Comparison of ENCODE assay signal across 8 mouse cellular contexts in genomic region chr10:78279210-78279609, GRCm38 (mm10). TPM values are rescaled to one million over a fixed set of nuclear protein-coding genes. Genes with fewer than 3 reads are reported as not detected.
DNase-seq lines count a peak whose midpoint lies in the region; ATAC-seq and TF ChIP-seq lines count a peak whose summit lies in the region.

No protein-coding gene starts in this region.

- no peaks in the 10 kb centered on the region for H3K9me3 ChIP-seq in forebrain, postnatal 0 days (ENCODE audit: low read length)
- H3K9me3 ChIP-seq in limb, embryonic 13.5 days: no peaks in the 10 kb centered on the region
- H3K9me3 ChIP-seq in midbrain, embryonic 15.5 days: no peaks in the 10 kb centered on the region
- no peaks in the 10 kb centered on the region for H3K9me3 ChIP-seq in stomach, embryonic 16.5 days (replicated peaks; ENCODE audit: control insufficient read depth, low read length)

- WGBS in heart, adult 2 months: 55% methylated on average over 8 of the region's 8 CpGs
- 42% methylated on average over 8 of the region's 8 CpGs for WGBS in forebrain, postnatal 0 days
- 47% methylated on average over 8 of the region's 8 CpGs for WGBS in limb, embryonic 13.5 days
- 40% methylated on average over 8 of the region's 8 CpGs for WGBS in midbrain, embryonic 15.5 days
- 56% methylated on average over 8 of the region's 8 CpGs for WGBS in stomach, embryonic 16.5 days

- intact Hi-C loops in heart, adult 2 months (cut with DNase I): loop anchor here (1.0 to 2.0 kb wide), 5 partner anchors 18 to 117 kb away; no protein-coding TSS in a partner anchor
- intact Hi-C loops in heart, postnatal 25 days (cut with DNase I): loop anchor here (1.0 kb wide), 1 partner anchor 113 kb away; no protein-coding TSS in a partner anchor

- H3K9ac ChIP-seq in heart, adult 2 months (ENCODE audit: low read depth, low read length): no peak overlapping the region
- H3K9ac ChIP-seq in forebrain, postnatal 0 days: no peak overlapping the region
- no peak overlapping the region for H3K9ac ChIP-seq in limb, embryonic 13.5 days
- no peak overlapping the region for H3K9ac ChIP-seq in midbrain, embryonic 15.5 days
- H3K9ac ChIP-seq in stomach, embryonic 16.5 days (ENCODE audit: low read length): no peak overlapping the region

- H3K27ac ChIP-seq in heart, adult 2 months: no peak overlapping the region
- H3K27ac ChIP-seq in forebrain, postnatal 0 days (ENCODE audit: low read depth, low read length): no peak overlapping the region
- H3K27ac ChIP-seq in limb, embryonic 13.5 days: no peak overlapping the region
- no peak overlapping the region for H3K27ac ChIP-seq in midbrain, embryonic 15.5 days
- H3K27ac ChIP-seq in stomach, embryonic 16.5 days (ENCODE audit: low read length): no peak overlapping the region

- no peaks in the 10 kb centered on the region for H3K4me1 ChIP-seq in heart, adult 2 months (ENCODE audit: control insufficient read depth, insufficient read depth, low read length)
- no peaks in the 10 kb centered on the region for H3K4me1 ChIP-seq in forebrain, postnatal 0 days (ENCODE audit: insufficient read depth)
- no peaks in the 10 kb centered on the region for H3K4me1 ChIP-seq in limb, embryonic 13.5 days
- no peaks in the 10 kb centered on the region for H3K4me1 ChIP-seq in midbrain, embryonic 15.5 days
- no peaks in the 10 kb centered on the region for H3K4me1 ChIP-seq in stomach, embryonic 16.5 days (ENCODE audit: control insufficient read depth, insufficient read depth, low read length)

- peak; percentile 75 for ATAC-seq in forebrain, postnatal 0 days
- peak; percentile 60; the same call in 1 of the 2 replicates for ATAC-seq in limb, embryonic 13.5 days (ENCODE audit: low FRiP score, low read depth)
- ATAC-seq in midbrain, embryonic 15.5 days (replicated peaks): peak; percentile 65
- ATAC-seq in stomach, embryonic 16.5 days (ENCODE audit: insufficient read depth, low FRiP score): peak; percentile 61; the same call in 1 of the 2 replicates

- no peak for TF ChIP-seq EP300 in heart, adult 2 months (IDR thresholded peaks at IDR 0.05; ENCODE audit: insufficient read depth, low read depth, low read length)

- TF ChIP-seq CTCF in heart, adult 2 months (IDR thresholded peaks at IDR 0.05): peak; percentile 95
- peak; percentile 93 for TF ChIP-seq CTCF in forebrain, postnatal 0 days (IDR thresholded peaks at IDR 0.05; ENCODE audit: low read depth)

- peak; percentile 45 to 55 for DNase-seq in heart, adult 2 months
- DNase-seq in heart, postnatal 25 days (ENCODE audit: low spot score): no peak
- DNase-seq in cerebellum, adult 11-12 months: peak; percentile 65
- DNase-seq in forebrain, postnatal 0 days: peak; percentile 80
- peak; percentile 53 for DNase-seq in kidney, adult 11 months

- H3K79me2 ChIP-seq in heart, adult 2 months (replicated peaks; ENCODE audit: control insufficient read depth, insufficient read depth, low read length): no peaks in the 10 kb centered on the region

- H3K27me3 ChIP-seq in heart, adult 2 months (ENCODE audit: control insufficient read depth, insufficient read depth, low read length): no peaks in the 10 kb centered on the region
- H3K27me3 ChIP-seq in forebrain, postnatal 0 days (ENCODE audit: insufficient read depth, low read length): no peaks in the 10 kb centered on the region
- no peaks in the 10 kb centered on the region for H3K27me3 ChIP-seq in limb, embryonic 13.5 days
- no peaks in the 10 kb centered on the region for H3K27me3 ChIP-seq in midbrain, embryonic 15.5 days (replicated peaks)
- no peaks in the 10 kb centered on the region for H3K27me3 ChIP-seq in stomach, embryonic 16.5 days (ENCODE audit: control insufficient read depth, insufficient read depth, low read length)

- no peaks in the 10 kb centered on the region for H3K36me3 ChIP-seq in heart, adult 2 months (ENCODE audit: control insufficient read depth, insufficient read depth, low read length)
- H3K36me3 ChIP-seq in forebrain, postnatal 0 days (ENCODE audit: insufficient read depth): peaks cover 83% of the 10 kb centered on the region
- peaks cover 81% of the 10 kb centered on the region for H3K36me3 ChIP-seq in limb, embryonic 13.5 days
- peaks cover 29% of the 10 kb centered on the region for H3K36me3 ChIP-seq in midbrain, embryonic 15.5 days (replicated peaks)
- H3K36me3 ChIP-seq in stomach, embryonic 16.5 days (ENCODE audit: control insufficient read depth, insufficient read depth, low read length): peaks cover 4% of the 10 kb centered on the region; the same call in 1 of the 2 replicates

- TF ChIP-seq POLR2A in heart, adult 2 months (IDR thresholded peaks at IDR 0.05; ENCODE audit: insufficient read depth, low read depth, low read length): no peak

- no peak overlapping the region for H3K4me3 ChIP-seq in heart, adult 2 months
- H3K4me3 ChIP-seq in forebrain, postnatal 0 days (ENCODE audit: low read depth, low read length): no peak overlapping the region
- no peak overlapping the region for H3K4me3 ChIP-seq in limb, embryonic 13.5 days
- no peak overlapping the region for H3K4me3 ChIP-seq in midbrain, embryonic 15.5 days
- no peak overlapping the region for H3K4me3 ChIP-seq in stomach, embryonic 16.5 days (replicated peaks; ENCODE audit: low read length)

- H3K4me2 ChIP-seq in forebrain, postnatal 0 days (ENCODE audit: low read depth): no peak overlapping the region
- no peak overlapping the region for H3K4me2 ChIP-seq in limb, embryonic 13.5 days (replicated peaks)
- H3K4me2 ChIP-seq in midbrain, embryonic 15.5 days: no peak overlapping the region
- no peak overlapping the region for H3K4me2 ChIP-seq in stomach, embryonic 16.5 days (ENCODE audit: low read depth, low read length)

RNA-seq across cellular contexts. Expression of gene Trappc10, which starts 34.8 kb away (rescaled TPM):
- 10 to 100 TPM; 43.8 to 52.9 TPM for total RNA-seq in heart, adult 2 months (2021)
- 37.4 and 51.5 TPM in 2 replicates for polyA plus RNA-seq in heart, adult 2 months (2012; rRNA removed)
- 10 to 100 TPM; 40.2 to 44.4 TPM for total RNA-seq in heart, postnatal 25 days (2021)
- 92.0 and 95.2 TPM in 2 replicates for total RNA-seq in forebrain, postnatal 0 days (2014; rRNA removed)
- polyA plus RNA-seq in forebrain, postnatal 0 days (2015; fragmentation: Nextera tagmentation; extraction: Ambion mirVana): 28.9 and 31.6 TPM in 2 replicates
- polyA plus RNA-seq in limb, embryonic 13.5 days (2015; fragmentation: Nextera tagmentation; extraction: Ambion mirVana): 12.6 and 13.3 TPM in 2 replicates
- 27.2 and 29.2 TPM in 2 replicates for polyA plus RNA-seq in midbrain, embryonic 15.5 days (2015; fragmentation: Nextera tagmentation; extraction: Ambion mirVana)
- 3.4 and 4.7 TPM in 2 replicates for polyA plus RNA-seq in stomach, embryonic 16.5 days (2015; fragmentation: Nextera tagmentation; extraction: Ambion mirVana)
